Mouse (Mus musculus) layer of hippocampus, adult 18-20 months (tissue): Measurements from ENCODE around the gene Parvb. TPM values are rescaled to one million over a fixed set of nuclear protein-coding genes. Genes with fewer than 3 reads are reported as not detected.

ENCODE experiments used
- total RNA-seq, 2 experiments: library from RNA; stranded (reverse); gene quantifications; 2 replicates each; pipeline ENCODE4 v1.2.3; 2021

The Parvb gene
- total RNA-seq, 2 experiments from 2014 or later: 28.8 to 29.5 TPM

Other genes starting within 250 kb of the Parvb start
- gene Efcab6, start 166.7 kb upstream of the Parvb start, total RNA-seq: 1 to 10 TPM; 6.3 to 7.6 TPM
- gene Sult4a1, start 126.3 kb upstream of the Parvb start, total RNA-seq: 100 to 1,000 TPM; 350 to 353 TPM
- not detected for gene Pnpla5, start 108.9 kb upstream of the Parvb start, total RNA-seq
- gene Pnpla3, start 64.2 kb upstream of the Parvb start, total RNA-seq: 1 to 10 TPM; 6.4 to 7.4 TPM
- 100 to 1,000 TPM; 103 to 105 TPM for gene Samm50, start 39.8 kb upstream of the Parvb start, total RNA-seq
- 10 to 100 TPM; 23.9 TPM for gene Parvg, start 92.0 kb downstream of the Parvb start, total RNA-seq
- 10 to 100 TPM; 55.5 to 61.5 TPM for gene Shisal1, start 215.1 kb downstream of the Parvb start, total RNA-seq